Mouse (Mus musculus) small intestine, adult 2 months (tissue): ENCODE results near the gene Tenm3.

ENCODE experiments used
- CTCF ChIP-seq: fragments of 200-500 bp; IDR thresholded peaks from 2 replicates; pipeline ENCODE4 v1.5.1; 2012; ENCODE audit warnings: low read depth, mild to moderate bottlenecking, control low read depth, inconsistent platforms, low read length, moderate library complexity, mixed read lengths; ENCODE audit not compliant: insufficient replicate concordance, insufficient read length; ENCODE audit errors: extremely low read depth
- POLR2A ChIP-seq: fragments of 200-500 bp; IDR thresholded peaks from 2 replicates; pipeline ENCODE4 v1.6.1; 2012; ENCODE audit warnings: low read depth, mild to moderate bottlenecking, control low read depth, inconsistent platforms, low read length, moderate library complexity

GRCm38 (mm10) chr8:48279360-48279759, 564.4 kb downstream of the Tenm3 start:
- TF ChIP-seq CTCF: no peak
- TF ChIP-seq POLR2A: no peak
